15 mouse cellular contexts compared by ENCODE assay signal in the genomic region with DNA sequence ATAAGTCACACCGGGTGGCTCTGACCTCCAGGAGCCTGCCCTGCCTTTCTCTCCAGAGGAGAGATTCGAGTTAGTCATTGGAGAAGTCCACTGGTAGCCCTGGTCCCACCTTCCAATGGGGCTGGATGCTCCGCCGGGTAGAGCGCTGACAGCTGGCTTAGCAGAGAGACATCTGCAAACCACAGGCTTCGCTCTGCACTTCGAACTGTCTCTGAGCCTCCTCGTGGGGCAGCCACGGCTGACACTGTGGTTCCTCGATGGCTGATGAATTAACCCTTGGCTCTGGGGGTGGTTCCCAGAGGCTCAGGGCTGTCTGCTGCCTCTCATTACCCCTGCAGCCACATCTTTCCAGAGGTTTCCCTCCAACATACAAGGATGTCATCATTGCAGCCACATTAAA.
"Had no signal": no experiment of that assay in that cellular context is flagged by ENCODE, and none has a peak within 500 bp of the region (broad histone marks: within the 10 kb centered on the region; RNA-seq: fewer than 3 reads in every experiment).

No protein-coding gene starts in this region.

- ATAC-seq: lung, postnatal 0 days; midbrain, embryonic 15.5 days had no signal

- H3K9ac ChIP-seq: liver, embryonic 15.5 days; midbrain, embryonic 15.5 days; neural tube, embryonic 12.5 days had no signal

- H3K27me3 ChIP-seq: midbrain, embryonic 15.5 days; neural tube, embryonic 12.5 days had no signal

- H3K27ac ChIP-seq: left cerebral cortex, adult 2 months; limb, embryonic 10.5 days; liver, embryonic 15.5 days; midbrain, embryonic 15.5 days; neural tube, embryonic 12.5 days had no signal

- H3K9me3 ChIP-seq: limb, embryonic 10.5 days; liver, embryonic 15.5 days; megakaryocyte, embryonic 14.5 days; midbrain, embryonic 15.5 days; neural tube, embryonic 12.5 days had no signal

- H3K4me3 ChIP-seq: left cerebral cortex, adult 2 months; limb, embryonic 10.5 days; liver, embryonic 15.5 days; megakaryocyte, embryonic 14.5 days; midbrain, embryonic 15.5 days; neural tube, embryonic 12.5 days had no signal

- H3K36me3 ChIP-seq: limb, embryonic 10.5 days; liver, embryonic 15.5 days; midbrain, embryonic 15.5 days; neural tube, embryonic 12.5 days had no signal

- H3K4me1 ChIP-seq: liver, embryonic 15.5 days; midbrain, embryonic 15.5 days had no signal

- H3K4me2 ChIP-seq: liver, embryonic 11.5 days; liver, embryonic 15.5 days; midbrain, embryonic 11.5 days; midbrain, embryonic 15.5 days; neural tube, embryonic 12.5 days had no signal

- DNase-seq: lung, adult 2 months; lung, postnatal 4 days; retina, postnatal 1 day; right cerebral cortex, postnatal 4 days; spleen, adult 18-20 months; thymus, adult 18-20 months had no signal
